Mouse (Mus musculus) kidney, adult 2 months (tissue): ENCODE data around the gene Abi1.

Experiments used
- CTCF ChIP-seq: fragments of 200-500 bp; conservative IDR thresholded peaks from 2 replicates; pipeline ENCODE4 v1.5.1; 2011; ENCODE audit warnings: low read depth, mild to moderate bottlenecking, control low read depth, low read length, moderate library complexity, mixed read lengths; ENCODE audit not compliant: insufficient read depth, insufficient read length
- POLR2A ChIP-seq: fragments of 200-500 bp; IDR thresholded peaks from one replicate; pipeline ENCODE4 v1.6.1; 2011; ENCODE audit warnings: low read depth, low read length, control low read depth

GRCm38 (mm10) chr2:23077693-23078092 is 37.7 kb upstream of the Abi1 start:
- TF ChIP-seq POLR2A (no peak), CTCF (no peak)
